In the genomic region with DNA sequence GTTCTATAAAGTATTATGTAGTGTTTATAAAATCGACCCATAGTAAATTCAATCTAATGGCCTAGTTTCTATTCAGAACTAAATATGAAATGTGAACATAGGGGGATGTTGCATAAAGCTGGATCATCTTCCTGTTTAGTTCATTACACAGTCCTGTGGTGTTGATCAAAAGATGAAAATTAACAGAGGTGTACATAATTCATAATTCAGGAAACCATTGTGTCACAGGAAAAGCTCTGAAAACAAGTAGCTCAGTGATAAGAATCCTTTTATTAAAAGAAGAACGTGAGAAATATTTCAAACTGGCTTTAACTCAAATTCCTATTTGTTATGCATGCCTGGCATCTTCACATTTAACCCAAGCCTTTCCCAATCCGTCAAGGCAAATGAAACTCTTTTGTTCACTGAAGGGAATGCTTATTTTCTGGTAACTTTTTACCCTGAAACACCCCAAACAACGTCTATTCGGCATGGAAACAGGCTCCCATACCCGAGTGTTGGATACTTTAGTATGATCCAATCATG, we compare ENCODE assay signal across 8 mouse cellular contexts.
DNase-seq lines count a peak whose midpoint lies in the region; ATAC-seq lines count a peak whose summit lies in the region.

No protein-coding gene starts in this region.

- ATAC-seq in hindbrain, embryonic 11.5 days (ENCODE audit: low FRiP score) = no peak
- no peak for ATAC-seq in midbrain, embryonic 14.5 days (ENCODE audit: low FRiP score, low TSS enrichment)
- no peak for ATAC-seq in hindbrain, embryonic 15.5 days (ENCODE audit: low FRiP score, low read depth)
- ATAC-seq in stomach, embryonic 15.5 days (ENCODE audit: insufficient read depth, low FRiP score, low read depth) = no peak

- H3K36me3 ChIP-seq in hindbrain, embryonic 10.5 days = no peaks in the 10 kb centered on the region
- no peaks in the 10 kb centered on the region for H3K36me3 ChIP-seq in hindbrain, embryonic 11.5 days (ENCODE audit: control insufficient read depth, insufficient read depth, low read length)
- no peaks in the 10 kb centered on the region for H3K36me3 ChIP-seq in midbrain, embryonic 10.5 days
- H3K36me3 ChIP-seq in midbrain, embryonic 14.5 days (ENCODE audit: control insufficient read depth, insufficient read depth, low read length) = no peaks in the 10 kb centered on the region
- no peaks in the 10 kb centered on the region for H3K36me3 ChIP-seq in hindbrain, embryonic 15.5 days
- no peaks in the 10 kb centered on the region for H3K36me3 ChIP-seq in stomach, embryonic 15.5 days

- no peaks in the 10 kb centered on the region for H3K9me3 ChIP-seq in hindbrain, embryonic 10.5 days
- no peaks in the 10 kb centered on the region for H3K9me3 ChIP-seq in hindbrain, embryonic 11.5 days (ENCODE audit: control insufficient read depth, low read length)
- no peaks in the 10 kb centered on the region for H3K9me3 ChIP-seq in midbrain, embryonic 10.5 days (replicated peaks)
- H3K9me3 ChIP-seq in midbrain, embryonic 14.5 days (ENCODE audit: control insufficient read depth, low read length) = no peaks in the 10 kb centered on the region
- no peaks in the 10 kb centered on the region for H3K9me3 ChIP-seq in hindbrain, embryonic 15.5 days
- H3K9me3 ChIP-seq in stomach, embryonic 15.5 days = no peaks in the 10 kb centered on the region

- DNase-seq in hindbrain, embryonic 10.5 days (ENCODE audit: low spot score) = no peak
- no peak for DNase-seq in hindbrain, embryonic 11.5 days (ENCODE audit: low spot score)
- no peak for DNase-seq in midbrain, embryonic 10.5 days (ENCODE audit: low spot score)
- DNase-seq in midbrain, embryonic 14.5 days = no peak
- DNase-seq in right cerebral cortex, adult 18-20 months = no peak
- DNase-seq in right cerebral cortex, adult 2 months (ENCODE audit: low spot score in 2 of 2) = no peak

- H3K4me2 ChIP-seq in hindbrain, embryonic 11.5 days (replicated peaks; ENCODE audit: low read depth, low read length) = no peak overlapping the region
- no peak overlapping the region for H3K4me2 ChIP-seq in midbrain, embryonic 14.5 days (ENCODE audit: low read length)
- H3K4me2 ChIP-seq in hindbrain, embryonic 15.5 days = peak overlapping the region; percentile 17; the same call in 1 of the 2 replicates
- H3K4me2 ChIP-seq in stomach, embryonic 15.5 days = no peak overlapping the region

- no peak overlapping the region for H3K4me3 ChIP-seq in hindbrain, embryonic 10.5 days
- H3K4me3 ChIP-seq in hindbrain, embryonic 11.5 days (ENCODE audit: low read depth, low read length) = no peak overlapping the region
- no peak overlapping the region for H3K4me3 ChIP-seq in midbrain, embryonic 10.5 days
- H3K4me3 ChIP-seq in midbrain, embryonic 14.5 days (replicated peaks; ENCODE audit: low read depth, low read length) = no peak overlapping the region
- H3K4me3 ChIP-seq in hindbrain, embryonic 15.5 days = no peak overlapping the region
- no peak overlapping the region for H3K4me3 ChIP-seq in stomach, embryonic 15.5 days (replicated peaks)

- H3K27me3 ChIP-seq in hindbrain, embryonic 10.5 days (ENCODE audit: insufficient read depth, poor library complexity, severe bottlenecking) = no peaks in the 10 kb centered on the region
- no peaks in the 10 kb centered on the region for H3K27me3 ChIP-seq in hindbrain, embryonic 11.5 days (ENCODE audit: control insufficient read depth, insufficient read depth, low read length)
- no peaks in the 10 kb centered on the region for H3K27me3 ChIP-seq in midbrain, embryonic 10.5 days (ENCODE audit: low read depth, poor library complexity, severe bottlenecking)
- H3K27me3 ChIP-seq in midbrain, embryonic 14.5 days (ENCODE audit: control insufficient read depth, insufficient read depth, low read length) = no peaks in the 10 kb centered on the region
- H3K27me3 ChIP-seq in hindbrain, embryonic 15.5 days = no peaks in the 10 kb centered on the region
- no peaks in the 10 kb centered on the region for H3K27me3 ChIP-seq in stomach, embryonic 15.5 days (replicated peaks)

- peak overlapping the region; percentile 73; the same call in 1 of the 2 replicates for H3K27ac ChIP-seq in hindbrain, embryonic 10.5 days
- H3K27ac ChIP-seq in hindbrain, embryonic 11.5 days (ENCODE audit: low read depth, low read length) = no peak overlapping the region
- H3K27ac ChIP-seq in midbrain, embryonic 10.5 days (replicated peaks) = 0 out of 2 replicates have a peak overlapping the region, but pooled peaks have one; percentile 4
- H3K27ac ChIP-seq in midbrain, embryonic 14.5 days (replicated peaks; ENCODE audit: low read depth, low read length) = no peak overlapping the region
- H3K27ac ChIP-seq in hindbrain, embryonic 15.5 days (replicated peaks) = peak overlapping the region; percentile 65
- H3K27ac ChIP-seq in stomach, embryonic 15.5 days = peak overlapping the region; percentile 32; the same call in 1 of the 2 replicates

- no peak overlapping the region for H3K9ac ChIP-seq in hindbrain, embryonic 11.5 days (ENCODE audit: low read depth, low read length)
- H3K9ac ChIP-seq in midbrain, embryonic 14.5 days (replicated peaks; ENCODE audit: low read length) = no peak overlapping the region
- no peak overlapping the region for H3K9ac ChIP-seq in hindbrain, embryonic 15.5 days
- no peak overlapping the region for H3K9ac ChIP-seq in stomach, embryonic 15.5 days

- WGBS in hindbrain, embryonic 10.5 days = 59% methylated on average over 6 of the region's 6 CpGs
- 48% methylated on average over 6 of the region's 6 CpGs for WGBS in hindbrain, embryonic 11.5 days
- WGBS in midbrain, embryonic 10.5 days = 63% methylated on average over 6 of the region's 6 CpGs
- WGBS in midbrain, embryonic 14.5 days = 21% methylated on average over 6 of the region's 6 CpGs
- 27% methylated on average over 6 of the region's 6 CpGs for WGBS in hindbrain, embryonic 15.5 days
- WGBS in stomach, embryonic 15.5 days = 61% methylated on average over 6 of the region's 6 CpGs

- peaks cover 14% of the 10 kb centered on the region for H3K4me1 ChIP-seq in hindbrain, embryonic 10.5 days (replicated peaks)
- H3K4me1 ChIP-seq in hindbrain, embryonic 11.5 days (replicated peaks; ENCODE audit: control insufficient read depth, insufficient read depth, low read length) = no peaks in the 10 kb centered on the region
- H3K4me1 ChIP-seq in midbrain, embryonic 10.5 days = peaks cover 25% of the 10 kb centered on the region
- H3K4me1 ChIP-seq in midbrain, embryonic 14.5 days (ENCODE audit: control insufficient read depth, insufficient read depth, low read length) = peaks cover 18% of the 10 kb centered on the region
- peaks cover 17% of the 10 kb centered on the region for H3K4me1 ChIP-seq in hindbrain, embryonic 15.5 days (replicated peaks)
- H3K4me1 ChIP-seq in stomach, embryonic 15.5 days = 0 out of 2 replicates have a peak, but pooled peaks cover 4% of the 10 kb centered on the region

Comparison
In these comparisons a context has a peak if more than half of its experiments do, and no peak if none do; other contexts are left out.
1. H3K27ac ChIP-seq: peak in hindbrain, embryonic 10.5 days (single experiment), midbrain, embryonic 10.5 days (single experiment), hindbrain, embryonic 15.5 days (single experiment) and stomach, embryonic 15.5 days (single experiment); none in hindbrain, embryonic 11.5 days (single experiment) and midbrain, embryonic 14.5 days (single experiment).